Mouse (Mus musculus): ENCODE measurements around the gene Brd2.
"Not testable (repeated sequence)": the region's sequence is repeated elsewhere in the genome, so short reads cannot be mapped to it uniquely, and the experiment has no call there.

Brd2 gene

DNA sequence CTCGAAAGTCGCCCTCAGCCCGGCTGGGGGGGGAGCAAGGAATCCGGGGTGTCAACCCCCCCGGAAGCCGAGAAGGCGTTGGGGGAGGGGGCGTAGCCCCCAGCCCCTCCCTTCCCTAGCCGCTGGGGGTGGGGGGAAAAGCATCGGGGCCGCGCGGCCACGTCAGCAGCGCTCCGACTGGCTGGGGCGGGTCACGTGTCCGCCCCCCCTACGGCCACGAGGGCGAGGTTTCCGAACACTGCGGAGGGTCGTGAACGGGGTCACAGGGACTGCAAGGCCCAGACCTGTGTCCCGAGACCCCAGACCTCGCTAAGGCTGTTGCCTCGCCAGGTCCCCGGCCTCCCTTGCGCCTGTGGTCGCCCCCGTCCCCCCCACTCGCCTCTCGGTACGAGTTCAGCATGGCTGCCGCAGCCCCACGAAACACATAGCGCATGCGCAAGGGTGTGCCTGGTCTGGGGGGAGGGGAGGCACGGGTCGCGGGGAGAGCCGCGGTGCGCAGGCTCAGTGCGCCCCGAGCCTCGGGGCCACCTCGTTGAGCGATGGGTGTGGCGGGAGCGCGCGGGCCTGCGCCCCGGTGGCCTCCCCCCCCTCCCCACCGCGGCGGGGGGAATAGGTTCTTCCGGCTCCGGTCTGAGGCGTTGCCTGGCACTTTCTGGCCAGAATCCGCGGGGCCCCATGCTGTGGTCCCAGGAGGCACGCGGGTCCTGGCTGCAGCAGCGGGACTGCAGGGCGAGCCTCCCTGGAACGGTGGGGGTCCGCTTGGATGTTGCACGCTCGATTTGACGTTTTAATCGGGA is at the start of gene Brd2:
Gene Brd2, minus strand, starts transcription at position 447 of the 797 bp plus-strand sequence.
- in situ Hi-C loops (cut with MboI; ENCODE audit: low pct_unique_long_range_greater_than_20kb in 1 of 2, low sequenced_read_pairs in 2 of 2, unreplicated experiment in 1 of 2), result no loop called here

DNA sequence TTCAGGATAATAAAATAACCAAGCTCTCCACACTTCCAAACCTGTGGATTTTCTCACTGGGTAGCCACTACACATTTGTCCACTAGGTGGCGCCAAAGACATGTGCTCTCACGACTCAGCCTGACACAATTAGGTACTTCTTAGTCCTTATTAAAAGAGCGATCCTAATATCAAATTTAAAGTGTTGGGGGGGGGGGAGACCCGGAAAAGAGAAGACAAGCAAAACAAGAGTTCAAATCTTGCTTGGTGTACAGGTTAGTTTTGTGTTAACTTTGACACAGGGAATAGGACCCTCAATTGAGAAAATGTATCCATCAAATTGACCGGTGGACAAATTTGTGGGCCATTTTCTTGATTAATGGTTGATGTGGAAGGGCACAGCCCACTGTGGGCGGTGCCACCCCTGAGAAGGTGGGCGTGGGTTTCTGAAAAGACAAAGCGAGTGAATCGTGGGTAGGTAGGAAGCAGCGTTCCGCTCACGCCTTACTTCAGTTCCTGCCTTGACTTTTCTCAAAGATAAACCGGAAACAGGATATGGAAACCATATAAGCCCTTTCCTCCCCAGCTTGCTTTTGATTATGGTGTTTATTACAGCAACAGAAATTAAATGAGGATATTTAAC is 48.6 kb upstream of the Brd2 start:
- in situ Hi-C loops (cut with MboI; ENCODE audit: low pct_unique_long_range_greater_than_20kb in 1 of 2, low sequenced_read_pairs in 2 of 2, unreplicated experiment in 1 of 2), result loop anchor here in 1 of 2 experiments (5.0 kb wide), 1 partner anchor 89 kb away; no protein-coding TSS in a partner anchor

DNA sequence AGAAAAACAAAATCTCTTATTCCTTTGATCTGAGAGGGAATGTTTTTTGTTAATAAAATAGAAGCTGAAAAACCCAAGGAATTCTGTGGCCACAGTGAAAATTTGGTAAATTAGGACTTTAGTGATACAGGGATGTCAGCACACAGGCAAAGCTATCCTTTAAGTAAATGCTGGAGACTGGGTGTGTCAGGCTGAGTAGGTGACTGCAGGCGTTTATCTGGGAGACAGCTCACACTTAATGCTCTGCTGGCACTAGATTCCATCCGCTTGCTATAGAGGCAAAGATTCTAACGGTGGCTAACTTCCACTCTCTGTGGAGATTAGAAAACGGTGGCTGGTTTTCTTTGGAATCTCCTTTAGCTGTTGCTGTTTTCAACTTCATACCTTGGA is 48.0 kb upstream of the Brd2 start:
- in situ Hi-C loops (cut with MboI; ENCODE audit: low pct_unique_long_range_greater_than_20kb in 1 of 2, low sequenced_read_pairs in 2 of 2, unreplicated experiment in 1 of 2), result loop anchor here in 1 of 2 experiments (5.0 kb wide), 1 partner anchor 88 kb away; no protein-coding TSS in a partner anchor

DNA sequence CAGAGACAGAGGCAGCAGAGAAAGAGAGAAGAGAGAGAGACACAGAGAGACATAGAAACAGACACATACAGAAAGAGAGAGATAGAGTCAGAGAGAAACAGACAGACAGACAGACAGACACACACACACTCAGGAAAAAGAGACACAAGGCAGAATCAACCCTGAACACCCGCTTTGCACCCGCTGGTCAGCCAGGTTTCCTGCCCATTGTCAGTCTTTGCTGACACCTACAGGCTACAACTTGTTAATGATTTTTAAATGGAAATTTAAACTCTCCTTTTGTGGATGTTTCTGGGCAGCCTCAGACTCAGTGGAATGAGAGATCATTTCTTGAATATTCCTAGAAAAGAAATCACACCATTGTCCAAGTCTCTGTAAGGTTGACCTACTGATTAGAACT is 46.8 kb upstream of the Brd2 start:
- in situ Hi-C loops (cut with MboI; ENCODE audit: low pct_unique_long_range_greater_than_20kb in 1 of 2, low sequenced_read_pairs in 2 of 2, unreplicated experiment in 1 of 2), result loop anchor here in 1 of 2 experiments (10.0 kb wide), 1 partner anchor 94 kb away; no protein-coding TSS in a partner anchor

DNA sequence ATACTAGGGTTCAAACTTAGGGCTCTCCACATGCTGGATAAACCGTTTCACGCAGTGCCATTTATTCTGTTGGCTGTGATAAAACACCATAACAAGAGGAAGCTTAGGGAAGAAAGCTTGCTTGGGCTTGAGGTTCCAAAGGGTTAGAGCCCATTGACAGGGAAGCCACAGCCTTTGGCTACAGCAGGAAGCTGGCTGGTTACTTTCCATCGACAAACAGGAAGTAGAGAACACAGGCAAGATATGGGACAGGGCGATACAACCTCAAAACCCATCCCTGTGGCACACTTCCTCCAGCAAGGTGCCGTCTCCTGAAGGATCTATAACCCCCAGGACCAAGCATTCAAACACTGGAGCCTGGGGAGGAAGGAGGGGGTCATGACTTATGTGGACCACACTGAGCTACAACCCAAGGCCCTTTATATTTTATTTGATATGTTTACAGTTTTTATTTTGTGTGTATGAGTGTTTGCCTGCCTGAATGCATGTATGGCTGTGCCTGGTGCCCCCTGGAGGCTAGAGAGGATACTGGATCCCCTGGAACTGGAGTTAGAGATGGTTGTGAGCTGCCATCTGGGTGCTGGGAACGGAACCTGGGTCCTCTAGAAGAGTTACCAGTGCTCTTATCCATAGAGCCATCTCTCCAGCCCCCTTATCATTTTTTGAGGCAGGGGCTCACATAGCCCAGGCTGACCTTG is 42.7 kb upstream of the Brd2 start:
- in situ Hi-C loops (cut with MboI; ENCODE audit: low pct_unique_long_range_greater_than_20kb in 1 of 2, low sequenced_read_pairs in 2 of 2, unreplicated experiment in 1 of 2), result loop anchor here in 1 of 2 experiments (10.0 kb wide), 1 partner anchor 90 kb away; no protein-coding TSS in a partner anchor

DNA sequence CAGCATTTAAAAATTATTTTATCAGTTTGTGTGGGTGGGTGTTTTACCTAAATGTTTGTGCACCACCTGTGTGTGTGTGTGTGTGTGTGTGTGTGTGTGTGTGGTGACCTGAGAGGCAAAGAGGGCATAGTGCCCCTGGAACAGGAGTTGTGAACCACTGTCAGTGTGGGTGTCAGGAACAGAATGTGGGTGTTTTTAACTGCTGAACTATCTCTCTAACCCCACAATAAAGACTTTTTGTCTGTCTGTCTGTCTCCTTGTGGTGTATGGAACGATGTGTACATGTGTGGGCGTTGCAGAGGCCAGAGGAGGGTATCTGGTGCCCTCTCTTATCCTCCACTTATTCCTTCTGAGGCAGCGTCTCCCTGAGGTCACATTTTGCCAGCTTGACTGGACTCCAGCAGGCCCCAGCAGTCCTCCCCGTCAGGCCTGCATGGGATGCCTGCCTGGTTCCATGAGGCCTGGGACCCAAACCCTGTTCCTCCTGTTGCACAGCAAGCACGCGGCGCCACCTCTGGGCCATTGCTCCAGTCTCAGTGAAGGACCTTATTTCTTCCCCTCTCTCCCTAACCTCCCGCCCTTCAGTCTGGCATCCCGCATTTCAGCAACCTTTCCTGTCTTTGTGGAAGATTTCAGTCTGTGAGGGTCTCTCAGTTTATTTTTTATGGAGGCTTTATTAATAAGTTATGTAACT is 41.9 kb upstream of the Brd2 start:
- in situ Hi-C loops (cut with MboI; ENCODE audit: low pct_unique_long_range_greater_than_20kb in 1 of 2, low sequenced_read_pairs in 2 of 2, unreplicated experiment in 1 of 2), result loop anchor here in 1 of 2 experiments (10.0 kb wide), 1 partner anchor 90 kb away; no protein-coding TSS in a partner anchor

DNA sequence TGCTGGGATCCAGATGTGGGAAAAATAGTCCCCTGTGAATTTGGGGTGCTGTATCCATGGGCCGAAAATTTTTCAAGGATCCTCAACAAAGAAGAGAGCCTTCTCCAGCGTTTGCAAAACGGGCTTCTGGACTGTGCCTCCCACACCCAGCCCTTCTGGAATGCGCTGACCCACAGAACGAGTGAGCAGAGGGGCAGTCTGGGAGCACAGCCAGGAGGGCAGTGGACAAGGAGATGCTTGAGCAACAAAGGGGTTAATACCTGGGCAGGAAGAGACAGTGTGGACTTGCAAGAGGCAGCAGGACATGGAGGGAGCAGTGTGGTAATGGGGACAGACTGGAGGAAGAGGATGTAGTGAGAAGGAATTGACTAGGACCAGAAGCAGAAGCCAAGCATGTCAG is 33.1 kb upstream of the Brd2 start:
- in situ Hi-C loops (cut with MboI; ENCODE audit: low pct_unique_long_range_greater_than_20kb in 1 of 2, low sequenced_read_pairs in 2 of 2, unreplicated experiment in 1 of 2), result no loop called here

DNA sequence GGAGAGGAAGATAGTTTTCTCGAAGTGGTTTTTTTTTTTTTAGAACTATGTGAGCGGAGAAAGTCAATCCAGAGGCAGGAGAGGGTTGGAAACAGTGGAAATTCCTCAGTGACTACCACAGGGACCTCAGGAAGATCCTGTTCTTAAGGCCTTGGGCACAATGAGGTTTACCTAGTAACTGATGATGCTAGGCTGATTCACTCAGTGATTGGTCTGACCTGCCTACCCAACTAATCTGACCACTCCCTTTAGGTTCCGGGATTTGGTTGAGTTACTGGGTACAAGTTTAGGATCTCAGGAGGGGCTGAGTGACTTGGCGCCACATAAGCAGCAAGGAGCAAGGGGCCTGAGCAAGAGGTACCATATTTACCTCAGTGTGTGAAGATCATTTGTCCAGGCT is 30.5 kb upstream of the Brd2 start, which contains the start of gene H2-DMb1:
Gene H2-DMb1, plus strand, starts transcription at position 150 of the 400 bp plus-strand sequence.
- in situ Hi-C loops (cut with MboI; ENCODE audit: low pct_unique_long_range_greater_than_20kb in 1 of 2, low sequenced_read_pairs in 2 of 2, unreplicated experiment in 1 of 2), result no loop called here

DNA sequence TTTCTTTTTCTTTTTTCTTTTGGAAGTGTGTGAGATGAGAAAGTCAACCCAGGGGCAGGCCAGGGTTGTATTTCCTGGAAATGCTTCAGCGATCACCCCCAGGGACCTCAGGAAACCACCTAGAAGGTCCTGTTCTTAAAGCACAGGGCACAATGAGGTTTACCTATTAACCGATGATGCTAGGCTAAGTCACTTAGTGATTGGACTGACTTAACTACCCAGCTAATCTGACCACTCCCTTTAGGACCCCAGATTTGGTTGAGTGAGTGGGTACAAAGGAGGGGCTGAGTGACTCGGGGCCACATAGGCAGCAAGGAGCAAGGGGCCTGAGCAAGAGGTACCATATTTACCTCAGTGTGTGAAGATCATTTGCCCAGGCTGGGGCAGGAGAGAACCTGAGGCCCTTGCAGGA is 22.5 kb upstream of the Brd2 start:
- in situ Hi-C loops (cut with MboI; ENCODE audit: low pct_unique_long_range_greater_than_20kb in 1 of 2, low sequenced_read_pairs in 2 of 2, unreplicated experiment in 1 of 2), result no loop called here

DNA sequence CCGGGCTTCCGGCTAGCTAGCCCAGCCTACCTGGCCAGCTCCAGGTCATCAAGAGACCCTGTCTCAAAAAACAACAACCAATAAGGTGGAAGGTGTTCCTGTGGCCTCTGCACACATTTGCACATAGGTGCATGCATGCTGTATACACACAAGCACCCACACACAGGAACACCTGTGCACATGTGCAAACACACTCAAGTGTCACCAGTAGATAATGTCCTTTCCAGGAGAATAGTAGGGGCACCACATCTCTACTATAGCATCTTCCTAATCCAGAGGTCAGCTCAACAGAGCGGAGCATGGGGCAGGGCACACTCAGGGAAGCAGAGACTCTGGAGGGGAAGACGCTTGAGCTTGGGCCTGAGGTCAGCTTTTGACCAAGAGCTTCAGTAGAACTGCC is 21.8 kb upstream of the Brd2 start:
- in situ Hi-C loops (cut with MboI; ENCODE audit: low pct_unique_long_range_greater_than_20kb in 1 of 2, low sequenced_read_pairs in 2 of 2, unreplicated experiment in 1 of 2), result not testable (repeated sequence)

DNA sequence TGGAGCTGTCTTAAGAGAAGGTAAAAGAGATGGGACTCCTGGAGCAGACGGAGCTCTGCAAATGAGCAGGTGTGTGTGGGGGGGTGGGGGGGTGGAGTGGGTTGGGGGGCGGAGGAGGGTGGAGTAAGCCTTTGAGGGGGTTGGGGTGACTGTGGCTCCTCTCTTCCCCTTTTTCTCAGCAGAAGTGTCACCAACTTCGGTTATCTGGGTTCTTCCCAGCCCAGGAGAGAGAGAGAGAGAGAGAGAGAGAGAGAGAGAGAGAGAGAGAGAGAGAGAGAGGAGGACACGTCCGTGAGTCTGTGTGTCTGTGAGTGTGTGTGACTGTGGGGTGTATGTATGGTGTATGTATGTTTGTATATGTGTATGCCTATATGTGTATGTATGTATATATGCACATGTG is 21.0 kb upstream of the Brd2 start:
- in situ Hi-C loops (cut with MboI; ENCODE audit: low pct_unique_long_range_greater_than_20kb in 1 of 2, low sequenced_read_pairs in 2 of 2, unreplicated experiment in 1 of 2), result no loop called here

DNA sequence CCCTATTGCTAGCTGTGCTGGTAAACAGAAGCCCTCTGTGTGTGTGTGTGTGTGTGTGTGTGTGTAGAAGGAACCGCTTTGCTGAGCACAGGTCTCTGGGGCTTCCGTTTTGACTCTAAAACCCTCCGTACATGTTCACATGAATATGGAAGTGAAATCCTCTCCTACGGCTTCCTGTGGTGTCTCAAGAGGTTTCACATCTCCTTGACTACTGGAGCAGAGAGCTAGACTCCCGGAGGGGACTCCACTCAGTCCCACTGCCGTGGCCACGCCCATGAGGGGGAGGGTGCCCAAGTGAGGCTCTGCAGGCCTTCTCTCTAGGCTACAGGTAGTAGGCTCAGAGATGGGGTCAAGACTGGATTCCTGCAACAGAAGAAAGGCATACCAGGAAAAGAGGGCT is 20.6 kb upstream of the Brd2 start, which contains the start of gene H2-DMb2:
Gene H2-DMb2, plus strand, starts transcription at position 275 of the 400 bp plus-strand sequence.
- in situ Hi-C loops (cut with MboI; ENCODE audit: low pct_unique_long_range_greater_than_20kb in 1 of 2, low sequenced_read_pairs in 2 of 2, unreplicated experiment in 1 of 2), result no loop called here

DNA sequence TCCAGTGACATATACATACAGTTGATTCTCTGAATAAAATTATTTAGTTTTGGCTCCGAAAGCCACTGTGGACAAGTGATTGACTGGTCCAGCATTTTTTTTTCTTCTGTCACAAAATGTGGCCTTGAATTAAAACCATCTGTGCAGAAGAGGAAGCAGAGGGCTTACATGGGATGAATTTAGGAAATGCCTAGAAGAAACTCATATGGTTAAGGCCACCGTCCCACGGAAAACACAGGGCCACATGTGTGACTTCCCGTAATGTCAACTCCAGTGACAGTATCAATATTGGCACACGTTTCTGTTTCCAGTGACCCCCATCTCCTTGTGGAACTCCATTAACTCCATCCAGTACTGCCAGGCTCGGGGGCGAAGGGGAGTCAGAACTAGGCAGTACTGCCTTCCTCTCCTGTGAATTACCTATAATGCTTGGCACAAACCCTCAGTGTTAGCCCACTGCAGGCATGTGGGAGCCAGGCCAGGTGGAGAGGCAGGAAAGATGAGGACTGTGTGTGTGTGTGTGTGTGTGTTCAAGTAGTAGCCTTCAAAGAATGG is 20.1 kb upstream of the Brd2 start:
- in situ Hi-C loops (cut with MboI; ENCODE audit: low pct_unique_long_range_greater_than_20kb in 1 of 2, low sequenced_read_pairs in 2 of 2, unreplicated experiment in 1 of 2), result no loop called here

DNA sequence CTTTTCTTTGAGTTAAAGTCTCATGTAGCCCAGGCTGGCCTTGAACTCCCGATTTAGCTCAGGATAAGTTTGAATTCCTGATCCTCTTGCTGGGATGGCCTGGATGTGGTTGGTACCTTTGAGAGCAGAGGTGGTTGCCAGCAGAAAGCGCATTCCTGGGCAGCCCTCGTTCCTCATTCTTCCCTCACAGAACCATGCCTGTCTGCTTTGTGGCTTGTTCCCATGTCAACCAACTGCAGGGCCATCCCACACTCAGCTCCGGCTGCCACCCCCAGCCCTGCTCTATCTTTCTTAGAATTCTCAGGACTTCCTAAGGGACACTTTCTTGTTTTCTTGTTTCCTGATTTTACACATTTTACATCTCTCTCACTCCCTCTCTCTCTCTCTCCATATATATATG is 19.0 kb upstream of the Brd2 start:
- in situ Hi-C loops (cut with MboI; ENCODE audit: low pct_unique_long_range_greater_than_20kb in 1 of 2, low sequenced_read_pairs in 2 of 2, unreplicated experiment in 1 of 2), result no loop called here

DNA sequence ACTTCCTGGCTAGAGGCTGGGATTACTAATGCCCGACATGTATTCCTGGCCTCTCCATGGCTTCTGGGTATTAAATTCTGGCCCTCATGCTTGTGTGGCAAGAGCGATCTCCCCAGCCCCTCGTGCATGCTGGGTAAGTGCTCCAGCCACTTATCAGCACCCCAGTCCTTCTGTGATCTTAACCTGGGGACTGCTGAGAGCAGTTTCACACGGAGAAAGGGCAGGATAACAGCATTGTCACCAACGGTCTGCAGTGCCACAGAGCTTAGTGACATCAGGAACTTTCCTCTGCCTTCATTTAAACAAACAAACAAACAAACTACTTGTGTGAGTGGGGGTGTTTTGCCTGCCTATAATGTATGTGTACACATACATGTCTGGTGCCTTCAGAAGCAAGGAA is 17.8 kb upstream of the Brd2 start:
- in situ Hi-C loops (cut with MboI; ENCODE audit: low pct_unique_long_range_greater_than_20kb in 1 of 2, low sequenced_read_pairs in 2 of 2, unreplicated experiment in 1 of 2), result no loop called here

DNA sequence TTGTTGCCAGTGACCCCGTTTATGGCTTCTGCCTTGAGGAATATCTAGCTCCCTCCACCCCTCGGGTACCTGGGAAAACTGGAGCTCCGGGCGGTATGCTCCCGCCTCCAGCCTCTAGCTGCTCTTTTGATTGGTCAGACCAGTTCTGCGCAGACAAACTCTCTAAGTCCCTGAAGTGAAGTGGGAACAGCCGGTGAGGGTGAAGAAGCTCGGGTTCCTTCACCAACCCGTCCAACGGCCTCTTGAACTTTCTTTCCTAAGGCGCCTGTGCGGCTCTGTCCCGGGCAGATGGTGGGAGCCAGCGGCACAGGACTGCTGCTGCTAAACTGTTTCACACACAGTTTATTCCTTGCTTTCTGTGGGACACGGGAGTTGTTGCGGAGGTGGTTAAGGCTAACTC is 17.0 kb upstream of the Brd2 start:
- in situ Hi-C loops (cut with MboI; ENCODE audit: low pct_unique_long_range_greater_than_20kb in 1 of 2, low sequenced_read_pairs in 2 of 2, unreplicated experiment in 1 of 2), result no loop called here

DNA sequence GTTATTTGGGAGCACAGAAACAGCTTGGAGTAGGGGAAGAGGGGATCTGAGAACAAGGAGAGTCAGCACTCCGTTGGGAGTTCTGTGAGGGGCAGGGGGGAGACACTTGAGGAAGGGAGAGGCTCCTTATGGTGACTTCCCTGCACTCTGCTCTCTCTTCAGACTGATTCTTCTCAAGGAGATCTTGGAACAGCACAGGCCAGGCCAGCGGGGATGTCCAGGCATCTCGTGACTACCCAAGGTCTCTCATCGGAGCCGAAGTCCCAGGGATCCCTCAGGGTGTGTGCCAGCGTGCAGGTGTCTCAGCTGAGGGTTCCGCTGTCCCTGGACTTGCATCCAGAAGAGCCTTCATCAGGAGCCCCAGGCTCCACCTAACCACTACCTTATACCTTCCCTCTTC is 16.2 kb upstream of the Brd2 start:
- in situ Hi-C loops (cut with MboI; ENCODE audit: low pct_unique_long_range_greater_than_20kb in 1 of 2, low sequenced_read_pairs in 2 of 2, unreplicated experiment in 1 of 2), result no loop called here

DNA sequence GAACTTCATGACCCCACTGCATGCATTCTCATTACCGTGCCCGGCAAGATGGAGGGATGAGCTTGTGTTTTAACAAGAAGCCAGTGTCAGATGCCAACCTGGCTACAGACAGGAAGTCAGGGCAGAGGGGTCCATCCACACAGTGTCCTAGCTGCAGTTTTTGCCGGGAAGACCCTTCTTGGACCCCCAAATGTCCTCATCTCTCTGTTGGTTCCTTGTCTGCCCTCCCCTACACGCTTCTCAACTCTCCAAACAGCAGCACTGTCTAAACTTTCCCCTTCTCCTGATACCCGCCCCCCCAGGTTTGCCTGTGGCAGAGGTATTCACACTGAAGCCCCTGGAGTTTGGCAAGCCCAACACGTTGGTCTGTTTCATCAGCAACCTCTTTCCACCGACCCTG is 15.2 kb upstream of the Brd2 start:
- in situ Hi-C loops (cut with MboI; ENCODE audit: low pct_unique_long_range_greater_than_20kb in 1 of 2, low sequenced_read_pairs in 2 of 2, unreplicated experiment in 1 of 2), result no loop called here

All from mouse embryonic stem cell (cell line).